Mouse (Mus musculus) G1E (cell line): ENCODE results near the gene Tpm1. TPM values are rescaled to one million over a fixed set of nuclear protein-coding genes. Genes with fewer than 3 reads are reported as not detected.

Source experiments
- ATAC-seq: 2 replicates; pipeline ENCODE4 v1.8.0; 2016; ENCODE audit warnings: mild to moderate bottlenecking; ENCODE audit not compliant: insufficient number of reproducible peaks, poor library complexity, low FRiP score, severe bottlenecking; ENCODE audit errors: extremely low read depth
- DNase-seq: peaks from one replicate; pipeline ENCODE4 v3.0.0; 2012; ENCODE audit warnings: low spot score
- H3K27me3 ChIP-seq: 2 replicates; pipeline ENCODE4 v1.6.1; 2012; ENCODE audit warnings: mild to moderate bottlenecking, low read length, inconsistent platforms; ENCODE audit not compliant: insufficient read depth
- H3K36me3 ChIP-seq: replicated peaks from 2 replicates; pipeline ENCODE3; 2012; ENCODE audit warnings: mild to moderate bottlenecking, inconsistent platforms
- H3K4me1 ChIP-seq: 2 replicates; pipeline ENCODE4 v1.6.1; 2012; ENCODE audit warnings: low read depth, low read length, inconsistent platforms, mixed read lengths; ENCODE audit not compliant: insufficient read depth
- H3K4me3 ChIP-seq: 2 replicates; pipeline ENCODE4 v1.5.1; 2012; ENCODE audit warnings: low read depth, mild to moderate bottlenecking, inconsistent platforms, low read length, moderate library complexity, mixed read lengths
- H3K9me3 ChIP-seq: replicated peaks from 2 replicates; pipeline ENCODE4 v1.6.1; 2012; ENCODE audit warnings: inconsistent platforms
- CTCF ChIP-seq: IDR thresholded peaks from 2 replicates; pipeline ENCODE4 v1.5.1; 2012; ENCODE audit warnings: low read depth, low read length, inconsistent platforms, mixed read lengths
- GATA1 ChIP-seq: IDR thresholded peaks from 2 replicates; pipeline ENCODE4 v1.6.1; 2012; ENCODE audit warnings: borderline replicate concordance, low read length, inconsistent platforms, mixed read lengths
- GATA2 ChIP-seq: IDR thresholded peaks from 2 replicates; pipeline ENCODE4 v1.6.1; 2012; ENCODE audit warnings: low read depth, low read length, inconsistent platforms, borderline replicate concordance
- POLR2AphosphoS5 ChIP-seq: IDR thresholded peaks from 2 replicates; pipeline ENCODE4 v1.6.1; 2012; ENCODE audit warnings: low read depth, low read length, inconsistent platforms; ENCODE audit not compliant: insufficient replicate concordance
- TAL1 ChIP-seq: conservative IDR thresholded peaks from 2 replicates; pipeline ENCODE4 v1.6.1; 2012; ENCODE audit warnings: low read depth, low read length, inconsistent platforms, mixed read lengths
- polyA plus RNA-seq: library from polyadenylated mRNA; stranded (reverse); fragments of >175 nt; gene quantifications from 2 replicates; pipeline ENCODE4 v1.2.3, GENCODE M21; 2012
- total RNA-seq, 2 experiments: library from RNA; stranded (forward) in 1 of 2; stranded (reverse) in 1 of 2; fragments of 200-1000 nt in 1 of 2; fragments of >200 nt in 1 of 2; fragmentation: Nextera tagmentation in 1 of 2; gene quantifications; 2 replicates each; pipeline ENCODE4 v1.2.3; 2014 to 2017

Gene Tpm1
- total and polyA plus RNA-seq, 3 experiments, result 98.8 to 191 (median 171) TPM

DNA sequence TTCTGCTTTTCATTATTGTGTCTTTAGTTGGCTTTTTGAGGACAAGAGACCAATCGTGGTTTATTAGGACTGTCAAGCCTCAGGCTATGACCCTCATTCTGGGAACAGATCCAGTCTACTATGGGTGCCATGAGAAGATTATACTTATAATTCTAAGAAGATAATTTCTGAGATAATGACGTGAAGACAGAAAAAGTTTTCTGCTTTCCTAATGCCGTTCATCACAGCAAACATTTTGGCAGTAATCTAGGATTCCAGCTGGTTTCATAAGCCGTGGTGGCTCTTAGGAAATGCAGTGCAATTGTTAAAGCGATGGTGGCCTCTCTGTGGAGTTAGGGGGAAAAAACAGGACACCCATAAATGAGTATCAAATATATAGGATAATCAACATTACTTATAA lies 40.0 kb upstream of the Tpm1 start:
- H3K27me3 ChIP-seq, result no peaks in the 10 kb centered on the region; the same call in 1 of the 2 replicates
- no peaks in the 10 kb centered on the region for H3K9me3 ChIP-seq
- TF ChIP-seq GATA1 (no peak), POLR2AphosphoS5 (no peak), GATA2 (no peak)
- no peaks in the 10 kb centered on the region for H3K36me3 ChIP-seq
- ATAC-seq (no peak), DNase-seq (no peak)
- H3K4me1 ChIP-seq, result no peaks in the 10 kb centered on the region
- H3K4me3 ChIP-seq, result no peak overlapping the region

DNA sequence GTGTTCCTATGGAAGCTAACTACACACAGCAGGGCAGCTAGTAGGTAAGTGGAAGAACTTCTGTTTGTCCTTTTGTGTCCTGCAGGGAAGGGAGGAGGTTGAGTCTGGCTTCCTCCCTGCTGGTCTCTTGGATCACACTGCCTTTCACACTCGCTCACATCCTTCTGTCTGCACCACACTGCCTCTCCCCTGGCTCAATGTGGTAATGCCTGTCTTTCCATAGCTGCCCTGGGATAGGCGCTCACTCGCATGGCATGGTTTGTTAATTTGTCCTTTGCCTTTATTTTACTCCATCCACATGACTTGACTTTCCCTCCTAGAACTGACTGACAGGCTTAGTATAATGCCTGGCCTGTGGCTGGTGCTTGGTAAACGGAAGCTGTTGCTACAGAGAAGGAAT lies 34.6 kb upstream of the Tpm1 start:
- TF ChIP-seq GATA1 (no peak), GATA2 (no peak), CTCF (no peak), TAL1 (no peak), POLR2AphosphoS5 (no peak)
- DNase-seq, result no peak

DNA sequence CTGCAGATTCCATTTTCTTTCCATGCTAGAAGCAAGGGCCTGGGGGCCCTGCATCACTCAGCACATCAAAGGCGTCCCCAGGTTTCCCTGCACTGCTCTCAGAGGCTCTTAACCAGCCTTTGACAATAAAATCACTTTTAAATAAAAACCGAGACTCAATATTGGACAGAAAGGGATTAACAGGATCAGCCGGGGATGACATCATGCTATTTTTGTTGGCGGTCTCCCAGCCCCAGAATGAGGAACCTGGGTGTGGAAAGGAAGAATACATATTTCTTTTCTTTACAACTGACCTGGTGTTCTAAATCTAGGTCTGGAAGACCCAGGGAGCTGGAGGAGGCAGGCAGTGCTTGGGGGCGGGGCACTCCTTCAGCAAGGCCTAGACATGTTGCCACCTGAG lies 32.5 kb upstream of the Tpm1 start:
- DNase-seq, result no peak
- no peak overlapping the region for H3K4me3 ChIP-seq
- no peak for ATAC-seq
- H3K36me3 ChIP-seq, result no peaks in the 10 kb centered on the region
- TF ChIP-seq GATA2, result no peak
- no peak for TF ChIP-seq TAL1
- no peak for TF ChIP-seq POLR2AphosphoS5
- no peak for TF ChIP-seq CTCF
- TF ChIP-seq GATA1, result no peak
- peaks cover 10% of the 10 kb centered on the region for H3K27me3 ChIP-seq
- no peaks in the 10 kb centered on the region for H3K4me1 ChIP-seq
- H3K9me3 ChIP-seq, result no peaks in the 10 kb centered on the region

More for the DNA sequence above, 34.6 kb upstream of the Tpm1 start:
- H3K27me3 ChIP-seq, result peaks cover 10% of the 10 kb centered on the region; the same call in 1 of the 2 replicates
- ATAC-seq, result no peak
- no peak overlapping the region for H3K4me3 ChIP-seq
- no peaks in the 10 kb centered on the region for H3K9me3 ChIP-seq
- no peaks in the 10 kb centered on the region for H3K36me3 ChIP-seq
- H3K4me1 ChIP-seq, result no peaks in the 10 kb centered on the region

DNA sequence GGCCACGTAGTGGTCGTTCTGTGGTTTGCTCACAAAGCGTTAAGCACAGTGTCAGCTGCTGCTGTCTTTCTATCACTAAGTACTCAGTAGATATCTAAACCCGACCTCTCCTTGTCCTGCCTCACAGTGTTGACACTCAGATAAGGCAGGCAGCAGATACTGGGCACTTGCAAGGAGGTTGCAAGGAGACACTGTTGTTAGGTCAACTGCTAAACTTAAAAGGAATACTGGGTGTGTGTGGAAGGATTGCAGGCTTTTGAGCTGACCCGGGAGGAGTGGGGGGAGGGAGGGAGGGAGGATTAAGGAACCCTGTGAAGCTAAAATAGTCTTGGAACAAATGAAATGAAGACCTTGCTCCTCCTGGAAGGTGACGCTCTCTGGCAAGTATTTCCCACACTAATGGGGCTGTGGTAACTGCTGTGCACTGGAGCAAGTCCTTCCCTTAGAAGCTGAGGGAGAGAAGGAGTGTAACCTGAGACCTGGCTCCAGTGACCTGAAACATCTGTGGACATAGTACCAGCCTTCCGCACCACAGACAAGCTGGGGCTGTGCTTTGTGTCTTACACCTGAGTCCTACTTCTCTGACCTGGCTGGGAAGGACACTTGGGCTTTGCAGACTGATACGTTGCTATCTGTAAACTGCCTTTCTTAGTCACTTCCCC lies 28.6 kb upstream of the Tpm1 start:
- H3K4me1 ChIP-seq, result no peaks in the 10 kb centered on the region
- peaks cover 12% of the 10 kb centered on the region for H3K27me3 ChIP-seq
- ATAC-seq, result no peak
- H3K9me3 ChIP-seq, result no peaks in the 10 kb centered on the region
- H3K4me3 ChIP-seq, result no peak overlapping the region
- DNase-seq, result no peak
- no peak for TF ChIP-seq TAL1
- TF ChIP-seq POLR2AphosphoS5, result no peak
- no peaks in the 10 kb centered on the region for H3K36me3 ChIP-seq

DNA sequence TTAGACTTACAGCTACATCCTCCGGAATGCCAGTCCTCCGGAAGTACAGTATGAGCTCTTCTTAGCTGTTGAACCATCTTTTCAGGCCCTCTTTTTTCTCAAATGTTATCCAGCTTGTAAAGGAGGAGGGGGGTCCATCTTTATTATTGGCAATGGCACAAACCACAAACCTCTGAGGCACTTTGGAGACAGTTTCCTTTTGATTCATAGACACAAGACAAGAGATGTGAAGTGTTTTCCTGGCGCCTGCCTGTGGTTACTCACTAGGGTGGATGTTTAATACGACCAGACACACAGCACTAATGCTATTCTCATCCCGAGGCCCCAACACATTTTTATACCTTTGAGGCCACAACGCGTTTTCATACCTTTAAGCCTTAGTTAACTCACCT lies 28.1 kb upstream of the Tpm1 start:
- Histone ChIP-seq H3K27me3 (peaks cover 13% of the 10 kb centered on the region), H3K9me3 (no peaks in the 10 kb centered on the region), H3K4me1 (no peaks in the 10 kb centered on the region), H3K36me3 (no peaks in the 10 kb centered on the region), H3K4me3 (no peak overlapping the region)
- TF ChIP-seq POLR2AphosphoS5, result no peak
- no peak for TF ChIP-seq TAL1
- TF ChIP-seq GATA2, result no peak
- TF ChIP-seq CTCF, result no peak
- no peak for TF ChIP-seq GATA1
- ATAC-seq (no peak), DNase-seq (no peak)

DNA sequence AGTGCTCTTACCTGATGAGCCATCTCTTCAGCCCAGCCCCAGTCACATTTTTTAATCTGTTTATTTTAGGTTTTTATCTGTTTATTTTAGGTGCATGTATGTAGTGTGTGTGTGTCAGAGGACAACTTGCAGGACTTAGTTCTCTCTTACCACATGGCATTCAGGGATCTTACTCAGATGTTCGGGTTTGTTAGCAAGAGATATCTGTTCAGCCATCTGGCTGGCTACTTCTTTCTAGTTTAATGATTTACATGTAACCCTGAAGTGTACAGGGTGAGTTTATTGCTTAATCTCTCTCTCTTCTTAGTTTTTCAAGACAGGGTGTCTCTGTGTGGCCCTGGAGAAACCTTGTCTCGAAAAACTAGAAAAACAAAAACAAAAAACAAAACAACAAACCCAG lies 23.0 kb upstream of the Tpm1 start:
- Histone ChIP-seq H3K27me3 (peaks cover 13% of the 10 kb centered on the region), H3K9me3 (no peaks in the 10 kb centered on the region), H3K4me1 (peaks cover 6% of the 10 kb centered on the region), H3K36me3 (no peaks in the 10 kb centered on the region), H3K4me3 (no peak overlapping the region)
- TF ChIP-seq POLR2AphosphoS5 (no peak), TAL1 (no peak), GATA1 (no peak), GATA2 (no peak)
- no peak for ATAC-seq
- no peak for DNase-seq

DNA sequence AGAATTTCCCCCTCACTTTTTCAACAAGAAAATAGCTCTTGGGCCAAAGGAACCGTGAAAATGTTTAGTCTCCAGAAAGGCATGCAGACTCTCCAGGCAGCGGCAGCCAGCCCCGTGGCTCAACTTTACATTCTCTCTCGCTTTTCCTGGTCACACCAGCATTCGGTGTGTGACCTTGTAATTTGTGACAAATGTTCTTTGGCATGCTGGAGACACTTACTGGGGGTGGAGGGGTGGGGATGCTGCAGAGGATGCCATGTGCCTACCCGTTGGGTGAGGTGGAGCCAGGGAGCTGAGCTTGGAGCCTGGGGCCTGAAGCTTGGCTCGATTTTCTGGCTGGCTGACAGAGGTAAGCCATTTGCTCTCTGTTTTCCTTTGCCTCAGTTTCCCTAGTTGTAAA lies 22.4 kb upstream of the Tpm1 start:
- TF ChIP-seq GATA1 (no peak), TAL1 (no peak), POLR2AphosphoS5 (no peak), GATA2 (no peak), CTCF (no peak)
- Histone ChIP-seq H3K4me1 (peaks cover 6% of the 10 kb centered on the region), H3K4me3 (no peak overlapping the region), H3K36me3 (no peaks in the 10 kb centered on the region), H3K27me3 (peaks cover 13% of the 10 kb centered on the region), H3K9me3 (no peaks in the 10 kb centered on the region)
- DNase-seq, result no peak
- ATAC-seq, result no peak
